Mouse (Mus musculus) heart, postnatal 4 days (tissue): ENCODE results near the gene Dlgap1. TPM values are rescaled to one million over a fixed set of nuclear protein-coding genes. Genes with fewer than 3 reads are reported as not detected.

Experiments used
- DNase-seq: peaks from one replicate; pipeline ENCODE4 v3.0.0; 2021
- total RNA-seq, 2 experiments: library from RNA; stranded (reverse); gene quantifications; 2 replicates each; pipeline ENCODE4 v1.2.3; 2021

Gene Dlgap1
- total RNA-seq, 2 experiments from 2014 or later, result 0.10 to 0.32 TPM

DNA sequence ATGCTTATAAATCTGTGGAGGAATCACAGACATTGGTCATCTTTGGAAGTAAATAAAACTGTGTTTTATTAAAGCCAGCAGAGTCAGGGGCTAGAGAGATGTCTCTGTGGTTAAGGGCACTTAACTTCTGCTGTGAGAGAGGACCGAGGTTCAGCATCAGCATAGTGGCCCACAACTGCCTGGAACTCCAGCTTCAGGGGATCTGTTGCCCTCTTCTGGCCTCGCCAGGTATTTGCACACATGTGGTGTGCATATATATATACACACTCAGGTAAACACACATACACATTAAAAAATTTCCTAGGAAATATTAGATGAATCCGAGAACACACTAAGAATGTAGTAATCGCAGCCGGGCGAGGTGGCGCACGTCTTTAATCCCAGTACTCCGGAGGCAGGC is 796.5 kb downstream of the Dlgap1 start:
- DNase-seq, result no peak

DNA sequence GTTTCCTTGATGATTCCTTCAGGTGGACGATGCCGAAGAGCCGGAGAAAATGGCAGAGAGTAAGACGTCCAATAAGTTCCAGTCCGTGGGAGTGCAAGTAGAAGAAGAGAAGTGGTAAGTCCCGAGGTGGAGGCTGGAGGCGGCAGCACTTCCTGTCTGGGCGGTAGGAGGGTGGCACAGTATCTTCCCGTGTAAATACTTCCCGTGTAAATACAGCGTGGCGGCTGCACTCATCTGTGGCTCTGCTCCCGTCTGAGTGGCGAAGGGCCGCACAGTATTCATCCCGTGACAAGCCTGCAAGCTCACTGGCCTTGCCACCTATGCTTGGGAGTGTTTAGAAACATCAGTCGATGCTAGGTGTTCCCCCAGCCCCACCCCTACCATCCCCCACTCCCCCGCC is 797.1 kb downstream of the Dlgap1 start:
- no peak for DNase-seq

DNA sequence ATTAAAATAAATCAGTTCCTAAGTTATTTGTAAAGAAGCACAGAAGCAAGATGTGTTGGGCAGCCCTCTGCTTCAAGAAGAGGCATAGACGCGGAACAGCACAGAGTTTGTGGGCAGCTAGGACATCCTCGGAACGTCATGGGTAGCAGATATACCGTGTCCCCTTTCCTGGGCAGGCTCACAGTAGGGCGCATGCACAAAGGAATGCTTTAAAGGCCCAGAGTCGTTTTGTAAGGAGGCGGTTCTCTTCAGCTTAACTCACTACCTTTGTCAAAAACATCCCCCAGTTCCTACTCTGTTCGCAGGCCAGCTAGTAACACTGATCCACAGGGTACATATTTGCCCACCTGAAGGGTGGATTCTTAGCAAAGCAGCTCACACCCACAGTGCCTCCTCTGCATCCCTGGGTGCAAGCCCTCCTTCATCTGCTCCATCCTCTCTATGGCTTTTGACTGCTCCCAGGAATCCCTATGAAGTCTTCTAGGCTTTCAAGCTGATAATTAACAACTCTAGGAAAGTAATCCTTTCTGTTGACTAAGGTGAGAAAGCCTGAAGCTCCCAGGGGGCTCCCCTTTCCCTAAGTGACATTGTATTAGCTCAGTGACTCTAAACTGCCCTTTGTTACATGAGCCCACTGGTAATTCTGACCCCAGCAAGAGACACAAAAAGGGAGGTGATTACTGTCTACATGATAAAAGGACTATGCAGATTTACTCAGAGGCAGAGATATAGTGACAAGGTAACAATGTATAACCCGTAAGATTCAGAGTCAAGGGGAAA is 803.4 kb downstream of the Dlgap1 start:
- DNase-seq, result no peak

DNA sequence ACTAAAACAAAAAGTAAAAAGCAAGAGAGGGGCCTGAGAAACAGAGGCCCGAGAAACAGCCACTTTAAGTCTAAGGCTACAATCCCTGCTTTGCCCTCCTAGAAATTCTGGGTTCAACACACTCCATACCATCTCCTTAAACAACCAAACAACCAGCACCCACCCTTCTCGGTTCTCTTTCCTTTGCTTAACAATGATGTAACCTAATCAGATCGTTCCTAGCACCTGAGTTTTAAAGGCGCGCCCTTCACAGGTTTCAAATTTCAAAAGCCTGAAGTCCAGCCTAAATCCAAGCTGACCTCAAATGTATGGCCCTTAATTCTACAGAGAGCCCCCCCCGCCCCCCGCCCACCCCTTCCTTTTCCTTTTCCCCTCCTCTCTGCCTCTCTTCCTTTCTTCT is 810.9 kb downstream of the Dlgap1 start:
- DNase-seq, result no peak

DNA sequence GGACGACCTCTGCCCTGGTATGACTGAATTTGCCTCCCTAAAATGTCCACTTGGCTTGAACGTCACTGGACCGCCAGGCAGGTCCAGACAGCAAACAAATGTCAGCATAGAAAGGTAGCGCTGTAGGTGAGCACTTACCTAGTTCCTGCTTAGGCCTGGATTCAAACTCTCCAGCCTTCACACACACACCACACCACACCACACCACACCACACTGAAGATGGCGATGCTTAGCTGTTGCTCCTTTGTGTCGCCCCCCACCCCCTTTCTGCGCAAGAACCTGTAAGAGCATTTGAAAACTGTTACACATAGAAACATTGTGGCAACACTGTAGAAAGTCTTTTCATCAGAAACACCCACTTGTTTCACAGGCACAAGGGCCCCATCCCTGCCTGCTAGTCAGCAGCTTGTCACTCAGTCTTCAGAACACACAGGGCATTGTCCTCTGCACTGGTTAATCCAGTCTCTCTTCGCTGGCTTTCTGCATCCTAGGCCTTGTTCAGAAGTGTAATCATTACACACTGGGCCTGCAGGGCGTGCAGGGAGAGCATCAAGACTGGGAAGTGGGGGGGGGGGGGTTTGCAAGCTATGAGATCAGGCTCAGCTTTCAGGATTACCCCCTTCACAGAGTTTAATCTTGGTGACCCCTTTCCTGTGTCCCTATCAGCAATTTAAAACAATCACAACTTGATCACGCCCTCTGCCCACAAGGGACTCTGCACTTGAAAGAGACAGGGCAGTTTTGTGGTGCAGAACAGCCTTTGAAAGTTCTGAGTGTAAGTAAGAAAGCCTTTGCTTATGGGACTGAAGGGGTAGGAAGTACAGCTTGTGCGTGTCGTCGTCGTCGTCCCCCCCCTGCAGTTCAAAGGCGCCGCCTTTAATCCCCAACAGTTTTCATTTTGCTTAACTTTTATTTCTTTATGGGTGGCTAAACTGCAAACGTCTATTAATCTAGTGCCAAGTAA is 812.1 kb downstream of the Dlgap1 start:
- DNase-seq, result no peak

DNA sequence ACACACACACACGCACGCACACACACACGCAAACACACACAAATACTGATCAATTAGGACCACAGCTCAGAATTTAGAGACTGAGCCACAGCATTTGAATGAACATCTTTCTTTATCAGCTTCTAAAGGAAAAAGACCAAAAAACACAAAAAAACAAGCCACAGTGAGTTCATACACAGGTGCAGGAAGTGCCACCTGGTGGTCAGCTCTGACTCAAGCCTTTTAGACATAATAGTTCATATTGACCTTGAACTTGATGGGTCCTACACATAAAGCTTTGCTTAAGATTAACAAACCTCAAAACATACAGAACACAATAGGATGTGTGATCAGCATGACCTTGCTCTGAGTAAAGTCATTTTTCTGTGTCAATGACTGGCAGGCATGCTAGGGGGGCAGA is 814.4 kb downstream of the Dlgap1 start:
- DNase-seq, result no peak

DNA sequence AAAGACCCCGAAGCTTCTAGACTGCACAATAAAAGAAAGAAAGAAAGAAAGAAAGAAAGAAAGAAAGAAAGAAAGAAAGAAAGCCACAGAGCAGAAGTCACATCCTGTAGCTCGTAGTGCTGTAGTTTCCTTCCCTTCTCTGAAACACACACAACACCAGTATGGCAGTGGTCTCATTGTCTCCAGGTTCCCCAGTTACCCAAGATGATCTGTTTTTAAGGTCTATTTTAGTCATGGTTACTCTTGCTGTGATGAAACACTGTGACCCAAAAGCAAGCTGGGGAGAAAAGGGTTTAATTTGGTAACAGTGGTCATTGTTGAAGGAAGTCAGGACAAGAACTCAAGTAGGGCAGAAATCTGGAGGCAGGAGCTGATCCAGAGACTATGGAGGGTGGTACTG is 818.5 kb downstream of the Dlgap1 start:
- DNase-seq, result no peak

DNA sequence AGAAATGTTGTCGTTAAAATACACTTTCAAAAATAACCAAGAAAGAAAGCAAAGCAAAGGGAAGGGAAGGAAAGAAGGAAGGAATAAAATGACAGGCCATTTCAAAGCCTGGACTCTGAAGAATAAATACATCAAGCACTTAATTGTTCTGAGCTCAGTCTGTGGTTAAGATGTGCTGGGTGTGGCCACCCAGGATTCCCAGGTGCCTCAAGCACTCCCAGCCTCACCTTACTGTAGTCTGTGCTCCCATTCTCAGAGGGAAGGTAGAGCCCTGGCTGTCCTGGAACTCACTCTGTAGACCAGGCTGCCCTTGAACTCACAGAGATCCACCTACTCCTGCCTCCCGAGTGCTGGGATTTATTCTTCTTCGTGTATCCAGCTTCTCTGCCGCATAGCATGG is 821.9 kb downstream of the Dlgap1 start:
- no peak for DNase-seq

DNA sequence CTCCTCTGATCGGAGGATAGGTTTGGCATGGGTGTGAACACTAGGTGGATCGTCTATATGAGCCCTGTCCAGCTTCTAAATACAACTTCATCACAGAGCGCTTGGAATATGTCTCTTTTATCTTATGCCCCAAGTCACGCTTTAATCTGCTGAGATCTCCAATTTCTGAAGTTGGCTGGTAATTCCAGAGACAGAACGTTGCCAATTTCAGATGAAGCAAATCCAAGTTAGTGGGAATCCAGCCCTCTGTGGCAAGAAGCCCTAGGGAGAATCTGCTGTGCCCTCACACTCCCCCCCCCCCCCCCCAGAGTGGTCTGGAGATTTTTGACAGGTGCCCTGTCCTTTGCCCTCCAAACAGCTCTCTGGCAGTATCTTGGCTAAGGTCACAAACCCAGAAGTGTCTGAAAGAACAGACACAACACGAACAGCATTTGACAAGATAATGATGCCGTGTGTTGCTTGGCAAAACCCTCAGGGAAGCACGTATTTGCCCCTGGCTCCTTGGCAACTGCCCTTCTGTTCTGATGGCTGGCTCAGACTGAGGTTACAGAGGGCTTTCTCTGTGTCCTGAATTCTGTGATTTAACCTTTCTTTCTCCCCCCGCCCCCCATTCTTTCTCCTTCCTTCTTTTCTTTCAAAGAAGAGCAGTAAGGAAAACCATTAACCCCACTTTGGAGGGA is 822.9 kb downstream of the Dlgap1 start:
- no peak for DNase-seq

DNA sequence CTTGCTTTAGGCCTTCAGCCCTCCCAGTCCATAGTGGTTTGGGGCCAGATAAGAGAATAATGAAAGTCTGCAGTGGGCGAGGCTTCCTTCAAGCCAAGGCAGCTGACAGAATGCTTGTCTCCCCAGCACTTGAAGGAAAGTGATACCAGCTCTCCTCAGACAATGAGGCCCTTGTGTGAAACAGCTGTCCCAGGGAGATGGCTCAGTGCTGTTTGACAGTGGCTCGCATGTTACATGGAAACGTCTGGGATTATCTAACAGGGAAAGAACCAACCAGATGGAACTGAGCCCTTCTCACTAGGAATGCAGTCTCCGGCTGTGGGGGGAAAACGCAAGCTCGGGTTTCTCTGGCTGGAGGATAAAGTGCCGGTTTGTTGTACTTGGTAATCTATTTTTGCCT is 825.4 kb downstream of the Dlgap1 start:
- peak; percentile 55 for DNase-seq

DNA sequence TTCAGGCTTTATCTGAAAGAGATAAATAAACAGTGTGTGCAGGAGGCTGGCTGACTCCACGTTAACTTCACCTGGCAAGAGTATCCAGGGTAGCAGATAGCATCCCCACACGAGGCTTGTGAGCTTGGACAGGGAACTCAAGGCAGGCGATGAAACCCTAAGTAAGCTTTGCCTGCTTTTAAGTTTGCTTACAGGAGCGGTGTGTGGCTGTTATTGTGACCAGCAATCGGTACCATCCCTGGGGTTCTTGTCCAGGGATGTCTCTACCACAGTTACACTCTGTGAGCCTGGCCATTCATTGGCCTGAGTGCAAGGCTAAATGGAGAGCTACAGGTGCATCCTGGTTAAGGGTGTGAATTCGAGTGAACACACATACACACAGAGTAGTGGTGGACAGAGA is 825.8 kb downstream of the Dlgap1 start:
- DNase-seq, result no peak

DNA sequence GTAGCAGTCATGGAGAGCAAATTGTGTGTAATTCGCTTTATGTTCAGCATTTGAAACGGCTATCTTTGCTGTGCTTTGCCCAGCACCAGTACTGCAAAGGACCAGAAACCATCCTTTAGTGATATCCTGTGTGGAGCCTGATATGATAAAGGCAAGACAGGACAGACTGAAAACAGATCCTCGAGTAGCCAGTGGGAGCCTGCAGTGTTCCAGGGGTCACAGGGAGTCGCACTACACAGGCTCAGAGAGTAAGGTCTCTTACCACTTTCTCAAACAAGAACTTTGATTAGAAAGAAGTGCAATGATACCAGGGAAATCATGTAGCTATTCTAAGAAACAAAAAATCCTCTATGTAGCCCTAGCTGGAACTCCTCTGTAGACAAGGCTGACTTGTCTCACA is 826.3 kb downstream of the Dlgap1 start:
- no peak for DNase-seq

DNA sequence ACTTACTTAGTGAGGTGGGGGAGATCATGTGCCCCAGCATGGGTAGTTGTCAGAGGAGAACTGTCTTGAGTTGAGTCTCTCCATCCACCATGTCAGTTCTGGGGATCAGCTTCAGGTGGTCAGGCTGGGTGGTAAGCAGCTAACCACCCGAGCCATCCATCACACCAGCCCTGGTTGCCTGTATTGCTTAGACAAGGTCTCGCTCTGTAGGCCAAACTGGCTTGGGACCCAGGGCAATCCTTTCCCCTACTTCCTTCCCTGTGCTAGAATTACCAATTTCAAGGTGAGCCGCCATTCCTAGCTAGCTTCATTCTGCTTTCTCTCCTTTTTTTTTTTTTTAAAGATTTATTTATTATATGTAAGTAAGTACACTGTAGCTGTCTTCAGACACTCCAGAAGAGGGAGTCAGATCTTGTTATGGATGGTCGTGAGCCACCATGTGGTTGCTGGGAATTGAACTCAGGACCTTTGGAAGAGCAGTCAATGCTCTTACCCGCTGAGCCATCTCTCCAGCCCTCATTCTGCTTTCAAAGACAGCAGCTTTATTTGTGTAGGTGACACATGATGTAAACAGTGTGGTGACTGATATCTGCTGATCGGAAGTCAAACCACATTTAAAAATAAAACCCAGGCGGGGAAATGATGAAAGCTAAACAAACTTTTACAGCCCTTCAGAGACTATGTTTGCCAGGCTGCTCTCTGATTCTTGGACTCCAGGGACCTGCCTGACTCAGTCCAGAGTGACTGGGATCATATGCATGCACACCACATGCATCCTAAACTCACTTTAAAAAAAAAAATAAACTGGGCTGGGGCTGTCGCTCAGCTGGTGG is 828.3 kb downstream of the Dlgap1 start:
- DNase-seq, result no peak

DNA sequence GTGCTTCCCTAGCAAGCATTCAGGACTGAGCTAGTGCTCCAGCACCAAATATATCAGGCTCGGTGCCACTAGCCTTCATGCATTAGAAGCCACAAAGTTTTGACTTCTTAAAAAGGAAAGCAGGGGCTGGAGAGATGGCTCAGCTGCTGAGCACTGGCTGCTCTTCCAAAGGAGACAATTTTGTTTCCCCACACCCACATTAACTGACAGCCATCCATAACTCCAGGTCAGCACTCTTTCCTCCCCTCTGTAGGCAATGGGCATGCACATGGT is 828.8 kb downstream of the Dlgap1 start:
- no peak for DNase-seq

DNA sequence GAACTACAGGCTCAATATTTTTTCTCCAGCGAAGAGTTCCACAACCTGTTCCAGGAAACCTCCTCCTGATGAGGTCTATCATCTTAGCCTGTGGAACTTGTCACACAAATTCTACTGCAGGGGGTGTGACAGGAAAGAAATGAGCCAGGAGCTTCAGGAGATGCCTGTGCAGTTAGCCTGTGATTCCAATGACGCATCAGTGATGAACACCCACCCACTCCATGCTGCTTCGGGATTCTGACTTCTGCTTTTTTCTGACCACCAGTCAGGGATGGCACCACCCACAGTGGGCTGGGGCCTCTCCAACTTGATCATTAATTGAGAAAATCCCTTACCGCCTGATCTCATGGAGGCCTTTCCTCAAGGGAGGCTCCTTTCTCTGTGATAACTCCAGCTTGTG is 830.4 kb downstream of the Dlgap1 start:
- DNase-seq, result no peak

DNA sequence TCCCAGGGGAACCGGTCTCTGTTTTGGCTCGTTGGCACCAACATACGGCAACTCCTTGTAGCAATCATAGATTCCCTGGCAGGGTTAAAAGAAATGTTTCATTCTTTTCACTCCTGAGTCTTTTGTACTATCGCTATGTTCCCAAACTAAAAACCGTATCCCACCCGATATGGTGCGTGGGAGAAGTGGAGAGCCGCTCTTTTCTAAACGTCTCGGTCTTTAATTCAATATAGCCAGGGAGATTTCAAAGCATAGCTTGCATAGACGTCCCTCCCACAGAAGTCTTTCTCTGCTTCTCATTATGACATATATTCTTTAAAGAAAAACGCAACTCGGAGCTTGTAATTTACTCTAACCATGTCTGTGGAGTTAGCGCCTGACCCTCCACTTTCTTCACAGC is 833.1 kb downstream of the Dlgap1 start:
- no peak for DNase-seq

DNA sequence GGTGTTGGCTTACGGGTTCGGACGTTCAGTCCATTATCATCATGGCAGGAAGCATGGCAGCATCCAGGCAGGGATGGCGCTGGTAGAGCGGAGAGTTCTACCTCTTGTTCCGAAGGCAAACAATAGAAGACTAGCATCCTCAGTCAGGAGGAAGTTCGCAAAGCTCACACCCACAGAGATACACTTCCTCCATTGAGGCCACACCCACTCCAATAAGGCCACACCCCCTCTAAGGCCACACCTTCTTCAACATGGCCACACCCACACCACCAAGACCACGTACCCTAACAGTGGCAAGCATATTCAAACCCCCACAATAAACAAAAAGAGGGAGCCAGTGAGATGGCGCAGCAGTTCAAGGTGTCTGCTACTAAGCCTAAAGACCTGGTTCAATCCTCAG is 837.0 kb downstream of the Dlgap1 start:
- DNase-seq, result no peak

DNA sequence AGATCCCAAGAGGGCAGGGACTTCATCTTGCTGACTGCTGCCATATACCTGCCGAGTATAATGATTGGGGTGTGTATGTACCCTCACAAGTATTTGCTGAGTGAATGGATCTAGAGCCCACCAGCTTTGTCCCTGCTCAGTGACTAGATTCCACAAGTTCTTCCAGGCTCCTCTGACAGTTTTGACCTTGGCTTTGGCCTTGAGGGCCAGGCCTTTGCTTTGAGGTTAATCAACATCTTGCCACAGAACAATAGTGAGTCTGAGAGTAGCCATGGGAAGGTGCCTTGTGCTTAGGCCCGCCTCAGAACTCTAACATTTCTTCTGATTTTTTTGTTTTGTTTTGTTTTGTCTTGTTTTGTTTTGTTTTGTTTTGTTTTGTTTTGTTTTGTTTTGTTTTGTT is 837.7 kb downstream of the Dlgap1 start:
- DNase-seq, result no peak

DNA sequence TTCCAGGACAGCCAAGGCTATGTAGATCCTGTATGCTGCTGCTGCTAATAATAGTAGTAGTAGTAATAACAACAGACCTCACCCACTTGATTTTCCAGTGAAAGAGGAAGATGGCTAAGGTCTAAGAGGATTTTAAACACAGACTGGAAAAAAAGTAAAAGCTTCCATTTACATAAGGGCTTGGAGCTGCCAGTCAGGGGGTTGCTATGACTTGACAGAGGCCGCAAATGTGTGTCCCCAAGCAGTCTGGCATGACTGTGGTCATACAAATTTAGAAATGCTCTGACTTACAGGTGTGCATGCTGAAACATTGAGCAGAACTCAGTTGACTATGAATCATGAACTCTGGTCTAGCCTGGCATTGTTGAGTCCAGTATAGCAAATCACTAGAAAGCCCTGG is 839.0 kb downstream of the Dlgap1 start:
- no peak for DNase-seq

DNA sequence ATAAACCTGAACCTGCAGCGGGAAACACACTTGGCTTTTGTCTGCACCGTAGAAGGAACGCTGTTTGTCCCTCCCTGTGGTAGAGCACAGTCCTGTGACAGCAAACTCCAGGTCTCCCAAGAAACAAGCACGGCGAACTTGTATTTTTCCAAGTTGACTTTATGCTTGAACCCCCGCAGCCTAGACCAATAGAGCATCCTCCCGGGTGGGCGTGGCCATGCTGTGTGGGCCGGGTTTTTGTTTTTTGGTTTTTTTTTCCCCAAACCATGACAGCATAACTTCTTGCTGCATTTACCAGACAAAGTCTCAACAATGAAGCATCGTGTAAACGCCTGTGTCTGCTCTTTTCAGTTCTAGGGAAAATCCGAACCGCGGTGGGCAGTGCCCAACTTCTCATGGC is 840.0 kb downstream of the Dlgap1 start:
- no peak for DNase-seq

DNA sequence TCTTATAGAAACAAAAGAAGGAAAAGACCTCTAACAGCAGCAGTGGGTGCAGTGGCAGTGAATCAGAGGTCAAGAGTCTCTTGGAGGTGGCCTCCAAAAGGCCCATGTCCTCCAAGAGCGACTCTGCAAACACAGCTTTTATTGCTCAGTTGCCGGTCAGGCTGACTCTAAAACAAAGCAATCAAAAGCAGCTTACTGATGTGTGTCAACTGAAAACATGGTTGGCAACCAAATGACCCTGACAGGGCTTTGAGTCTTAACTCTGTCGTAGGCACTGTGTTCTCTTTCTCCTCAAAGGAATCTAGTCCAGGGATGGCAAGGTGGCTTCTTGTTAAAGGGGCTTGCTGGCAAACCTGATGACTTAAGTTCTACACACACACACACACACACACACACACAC is 840.9 kb downstream of the Dlgap1 start:
- DNase-seq, result no peak

DNA sequence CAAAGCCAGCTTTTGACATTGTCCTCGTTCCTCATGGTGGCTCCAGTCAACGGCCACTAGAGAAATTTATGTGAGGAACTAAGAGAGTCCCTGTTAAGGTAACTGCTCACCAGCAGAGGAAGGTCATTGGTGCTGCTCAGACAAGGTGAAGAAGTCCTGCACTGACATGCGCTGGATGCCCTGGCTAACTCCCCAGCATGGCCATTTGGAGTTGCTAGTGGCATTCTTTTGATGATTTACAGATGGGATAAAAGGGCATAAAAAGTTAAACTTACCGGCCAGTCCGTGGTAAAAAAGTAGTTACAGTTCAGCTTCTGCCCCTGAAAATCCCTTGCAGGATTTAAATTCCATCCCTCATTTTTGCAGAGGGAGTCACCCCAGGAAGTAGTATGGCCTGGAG is 841.9 kb downstream of the Dlgap1 start:
- no peak for DNase-seq

DNA sequence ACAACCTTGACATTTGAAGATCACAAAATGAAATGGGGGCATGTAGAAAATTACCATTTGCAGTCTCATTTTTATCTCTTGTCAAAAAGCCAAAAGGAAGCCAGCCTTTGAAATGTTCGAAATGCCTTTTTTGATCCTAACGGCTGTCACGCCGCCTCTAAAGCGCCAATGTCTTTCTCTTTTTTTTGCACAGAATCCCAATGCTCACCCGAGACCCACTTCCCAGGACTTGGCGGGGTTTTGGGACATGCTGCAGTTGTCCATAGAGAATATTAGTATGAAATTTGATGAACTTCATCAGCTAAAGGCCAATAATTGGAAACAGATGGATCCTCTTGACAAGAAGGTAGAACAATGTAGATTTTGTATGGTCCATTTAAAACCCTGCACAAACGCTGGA is 846.1 kb downstream of the Dlgap1 start:
- DNase-seq, result no peak
